Mouse (Mus musculus): ENCODE data around the gene Kirrel3. TPM values are rescaled to one million over a fixed set of nuclear protein-coding genes. Genes with fewer than 3 reads are reported as not detected.

Kirrel3 gene
- polyA plus RNA-seq, 1 experiment from 2014 or later = 5.3 TPM

GRCm38 (mm10) chr9:34489316-34489710 is 3.6 kb downstream of the Kirrel3 start:
- ATAC-seq (replicated peaks; ENCODE audit: low FRiP score) (no peak), DNase-seq (ENCODE audit: low spot score) (peak; percentile 57)
- WGBS = 2% methylated on average over 13 of the region's 13 CpGs
- peak overlapping the region; percentile 90 for H3K4me2 ChIP-seq (ENCODE audit: low read depth, low read length, severe bottlenecking)
- peak overlapping the region; percentile 62 for H3K4me3 ChIP-seq (ENCODE audit: low read depth, low read length)
- peak overlapping the region; percentile 64 for H3K9ac ChIP-seq (ENCODE audit: low read length)
- no peak overlapping the region for H3K27ac ChIP-seq (ENCODE audit: low read depth, low read length)
- peaks cover 33% of the 10 kb centered on the region for H3K27me3 ChIP-seq (ENCODE audit: control insufficient read depth, insufficient read depth, low read length)
- no peaks in the 10 kb centered on the region for H3K9me3 ChIP-seq (ENCODE audit: control insufficient read depth, low read length)
- H3K4me1 ChIP-seq (replicated peaks; ENCODE audit: control insufficient read depth, insufficient read depth, low read length) = peaks cover 7% of the 10 kb centered on the region; the same call in 1 of the 2 replicates
- no peaks in the 10 kb centered on the region for H3K36me3 ChIP-seq (ENCODE audit: control insufficient read depth, insufficient read depth, low read length)

GRCm38 (mm10) chr9:34489760-34490159 is 4.1 kb downstream of the Kirrel3 start:
- DNase-seq (ENCODE audit: low spot score) (no peak), ATAC-seq (replicated peaks; ENCODE audit: low FRiP score) (no peak)
- Histone ChIP-seq H3K36me3 (ENCODE audit: control insufficient read depth, insufficient read depth, low read length) (no peaks in the 10 kb centered on the region), H3K9me3 (ENCODE audit: control insufficient read depth, low read length) (no peaks in the 10 kb centered on the region), H3K9ac (ENCODE audit: low read length) (no peak overlapping the region), H3K4me2 (ENCODE audit: low read depth, low read length, severe bottlenecking) (peak overlapping the region; percentile 90), H3K27ac (ENCODE audit: low read depth, low read length) (no peak overlapping the region), H3K4me3 (ENCODE audit: low read depth, low read length) (peak overlapping the region; percentile 62), H3K27me3 (ENCODE audit: control insufficient read depth, insufficient read depth, low read length) (peaks cover 33% of the 10 kb centered on the region), H3K4me1 (replicated peaks; ENCODE audit: control insufficient read depth, insufficient read depth, low read length) (peaks cover 7% of the 10 kb centered on the region; the same call in 1 of the 2 replicates)
- WGBS = 17% methylated on average over 5 of the region's 5 CpGs

GRCm38 (mm10) chr9:34492121-34492520 is 6.4 kb downstream of the Kirrel3 start:
- Histone ChIP-seq H3K4me1 (replicated peaks; ENCODE audit: control insufficient read depth, insufficient read depth, low read length) (peaks cover 4% of the 10 kb centered on the region; the same call in 1 of the 2 replicates), H3K36me3 (ENCODE audit: control insufficient read depth, insufficient read depth, low read length) (no peaks in the 10 kb centered on the region), H3K27ac (ENCODE audit: low read depth, low read length) (no peak overlapping the region), H3K9me3 (ENCODE audit: control insufficient read depth, low read length) (no peaks in the 10 kb centered on the region), H3K9ac (ENCODE audit: low read length) (no peak overlapping the region), H3K27me3 (ENCODE audit: control insufficient read depth, insufficient read depth, low read length) (peaks cover 25% of the 10 kb centered on the region), H3K4me2 (ENCODE audit: low read depth, low read length, severe bottlenecking) (no peak overlapping the region), H3K4me3 (ENCODE audit: low read depth, low read length) (no peak overlapping the region)
- ATAC-seq (replicated peaks; ENCODE audit: low FRiP score) (no peak), DNase-seq (ENCODE audit: low spot score) (no peak)
- WGBS = 52% methylated on average over 3 of the region's 3 CpGs

- DNase-seq (ENCODE audit: low spot score) = no peak
- 22% methylated on average over 2 of the region's 2 CpGs for WGBS
- Histone ChIP-seq H3K9ac (ENCODE audit: low read length) (no peak overlapping the region), H3K4me1 (replicated peaks; ENCODE audit: control insufficient read depth, insufficient read depth, low read length) (peaks cover 4% of the 10 kb centered on the region; the same call in 1 of the 2 replicates), H3K27me3 (ENCODE audit: control insufficient read depth, insufficient read depth, low read length) (peaks cover 18% of the 10 kb centered on the region), H3K36me3 (ENCODE audit: control insufficient read depth, insufficient read depth, low read length) (no peaks in the 10 kb centered on the region), H3K4me3 (ENCODE audit: low read depth, low read length) (no peak overlapping the region), H3K4me2 (ENCODE audit: low read depth, low read length, severe bottlenecking) (no peak overlapping the region), H3K9me3 (ENCODE audit: control insufficient read depth, low read length) (no peaks in the 10 kb centered on the region), H3K27ac (ENCODE audit: low read depth, low read length) (no peak overlapping the region)
- ATAC-seq (replicated peaks; ENCODE audit: low FRiP score) = no peak
Observed at GRCm38 (mm10) chr9:34493571-34493970, 7.9 kb downstream of the Kirrel3 start.

- 83% methylated on average over 2 of the region's 2 CpGs for WGBS
- H3K4me3 ChIP-seq (ENCODE audit: low read depth, low read length) = no peak overlapping the region
Observed at GRCm38 (mm10) chr9:34498126-34498525, 12.4 kb downstream of the Kirrel3 start.

GRCm38 (mm10) chr9:34498651-34499050 is 13.0 kb downstream of the Kirrel3 start:
- Histone ChIP-seq H3K9ac (ENCODE audit: low read length) (no peak overlapping the region), H3K9me3 (ENCODE audit: control insufficient read depth, low read length) (no peaks in the 10 kb centered on the region), H3K4me1 (replicated peaks; ENCODE audit: control insufficient read depth, insufficient read depth, low read length) (no peaks in the 10 kb centered on the region), H3K4me2 (ENCODE audit: low read depth, low read length, severe bottlenecking) (no peak overlapping the region), H3K4me3 (ENCODE audit: low read depth, low read length) (no peak overlapping the region), H3K36me3 (ENCODE audit: control insufficient read depth, insufficient read depth, low read length) (no peaks in the 10 kb centered on the region), H3K27ac (ENCODE audit: low read depth, low read length) (no peak overlapping the region), H3K27me3 (ENCODE audit: control insufficient read depth, insufficient read depth, low read length) (no peaks in the 10 kb centered on the region)
- WGBS = 3% methylated on average over 5 of the region's 5 CpGs
- peak; percentile 72 for ATAC-seq (replicated peaks; ENCODE audit: low FRiP score)
- peak; percentile 88 for DNase-seq (ENCODE audit: low spot score)

More at GRCm38 (mm10) chr9:34498126-34498525, 12.4 kb downstream of the Kirrel3 start:
- no peaks in the 10 kb centered on the region for H3K27me3 ChIP-seq (ENCODE audit: control insufficient read depth, insufficient read depth, low read length)
- no peak overlapping the region for H3K27ac ChIP-seq (ENCODE audit: low read depth, low read length)
- H3K4me2 ChIP-seq (ENCODE audit: low read depth, low read length, severe bottlenecking) = no peak overlapping the region
- no peaks in the 10 kb centered on the region for H3K36me3 ChIP-seq (ENCODE audit: control insufficient read depth, insufficient read depth, low read length)
- no peaks in the 10 kb centered on the region for H3K4me1 ChIP-seq (replicated peaks; ENCODE audit: control insufficient read depth, insufficient read depth, low read length)
- DNase-seq (ENCODE audit: low spot score) (no peak), ATAC-seq (replicated peaks; ENCODE audit: low FRiP score) (no peak)
- H3K9me3 ChIP-seq (ENCODE audit: control insufficient read depth, low read length) = no peaks in the 10 kb centered on the region
- no peak overlapping the region for H3K9ac ChIP-seq (ENCODE audit: low read length)

GRCm38 (mm10) chr9:34507164-34507563 is 21.5 kb downstream of the Kirrel3 start:
- WGBS = 87% methylated on average over 2 of the region's 2 CpGs
- H3K4me2 ChIP-seq (ENCODE audit: low read depth, low read length, severe bottlenecking) = no peak overlapping the region
- no peak overlapping the region for H3K27ac ChIP-seq (ENCODE audit: low read depth, low read length)
- no peaks in the 10 kb centered on the region for H3K9me3 ChIP-seq (ENCODE audit: control insufficient read depth, low read length)
- no peak overlapping the region for H3K9ac ChIP-seq (ENCODE audit: low read length)
- no peaks in the 10 kb centered on the region for H3K4me1 ChIP-seq (replicated peaks; ENCODE audit: control insufficient read depth, insufficient read depth, low read length)
- no peaks in the 10 kb centered on the region for H3K27me3 ChIP-seq (ENCODE audit: control insufficient read depth, insufficient read depth, low read length)
- H3K36me3 ChIP-seq (ENCODE audit: control insufficient read depth, insufficient read depth, low read length) = no peaks in the 10 kb centered on the region
- no peak overlapping the region for H3K4me3 ChIP-seq (ENCODE audit: low read depth, low read length)
- ATAC-seq (replicated peaks; ENCODE audit: low FRiP score) (no peak), DNase-seq (ENCODE audit: low spot score) (no peak)

- H3K9me3 ChIP-seq (ENCODE audit: control insufficient read depth, low read length) = no peaks in the 10 kb centered on the region
- 87% methylated on average over 6 of the region's 6 CpGs for WGBS
- DNase-seq (ENCODE audit: low spot score) (no peak), ATAC-seq (replicated peaks; ENCODE audit: low FRiP score) (no peak)
- H3K27ac ChIP-seq (ENCODE audit: low read depth, low read length) = no peak overlapping the region
- H3K4me1 ChIP-seq (replicated peaks; ENCODE audit: control insufficient read depth, insufficient read depth, low read length) = no peaks in the 10 kb centered on the region
- no peak overlapping the region for H3K4me3 ChIP-seq (ENCODE audit: low read depth, low read length)
- H3K9ac ChIP-seq (ENCODE audit: low read length) = no peak overlapping the region
- no peaks in the 10 kb centered on the region for H3K27me3 ChIP-seq (ENCODE audit: control insufficient read depth, insufficient read depth, low read length)
- no peaks in the 10 kb centered on the region for H3K36me3 ChIP-seq (ENCODE audit: control insufficient read depth, insufficient read depth, low read length)
- H3K4me2 ChIP-seq (ENCODE audit: low read depth, low read length, severe bottlenecking) = no peak overlapping the region
Observed at GRCm38 (mm10) chr9:34518861-34519260, 33.2 kb downstream of the Kirrel3 start.

- 89% methylated on average over 20 of the region's 20 CpGs for WGBS
Observed at GRCm38 (mm10) chr9:34520234-34520950, 34.7 kb downstream of the Kirrel3 start.

More at GRCm38 (mm10) chr9:34520234-34520950, 34.7 kb downstream of the Kirrel3 start:
- no peak for ATAC-seq (replicated peaks; ENCODE audit: low FRiP score)
- H3K4me2 ChIP-seq (ENCODE audit: low read depth, low read length, severe bottlenecking) = no peak overlapping the region
- H3K27ac ChIP-seq (ENCODE audit: low read depth, low read length) = no peak overlapping the region
- no peak overlapping the region for H3K4me3 ChIP-seq (ENCODE audit: low read depth, low read length)
- no peak overlapping the region for H3K9ac ChIP-seq (ENCODE audit: low read length)
- no peaks in the 10 kb centered on the region for H3K36me3 ChIP-seq (ENCODE audit: control insufficient read depth, insufficient read depth, low read length)
- DNase-seq (ENCODE audit: low spot score) = no peak
- H3K9me3 ChIP-seq (ENCODE audit: control insufficient read depth, low read length) = no peaks in the 10 kb centered on the region
- no peaks in the 10 kb centered on the region for H3K27me3 ChIP-seq (ENCODE audit: control insufficient read depth, insufficient read depth, low read length)
- no peaks in the 10 kb centered on the region for H3K4me1 ChIP-seq (replicated peaks; ENCODE audit: control insufficient read depth, insufficient read depth, low read length)
